Mouse (Mus musculus): ENCODE measurements around the gene Rps13.

DNA sequence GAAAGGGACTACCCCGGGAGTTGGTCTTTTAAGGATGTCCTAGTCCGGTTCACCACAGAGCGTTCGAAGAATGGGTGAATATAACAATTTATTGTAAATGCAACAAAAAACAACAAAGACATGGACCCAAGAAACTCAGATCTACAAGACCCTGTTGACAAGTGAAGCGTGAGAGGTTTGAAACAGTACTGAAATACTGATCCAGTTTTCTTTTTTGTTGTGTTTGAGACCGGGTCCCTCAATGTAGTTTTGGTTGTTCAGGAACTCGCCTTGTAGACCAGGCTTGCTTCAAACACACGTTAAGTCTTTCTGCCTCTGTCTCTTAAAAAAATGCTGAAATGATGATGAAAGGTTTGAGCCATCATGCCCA lies 659 bp upstream of the Rps13 start:
- no peak for TF ChIP-seq CTCF (IDR thresholded peaks at IDR 0.05; ENCODE audit: borderline replicate concordance, control insufficient read depth, extremely low read depth, insufficient read depth, low read length, poor library complexity)
- TF ChIP-seq POLR2A (IDR thresholded peaks at IDR 0.05; ENCODE audit: control insufficient read depth, extremely low read depth, insufficient read depth, low read length, poor library complexity): no peak

Measured in thymus, adult 2 months (tissue).